ENCODE assay signal across 33 mouse cellular contexts in the genomic region with DNA sequence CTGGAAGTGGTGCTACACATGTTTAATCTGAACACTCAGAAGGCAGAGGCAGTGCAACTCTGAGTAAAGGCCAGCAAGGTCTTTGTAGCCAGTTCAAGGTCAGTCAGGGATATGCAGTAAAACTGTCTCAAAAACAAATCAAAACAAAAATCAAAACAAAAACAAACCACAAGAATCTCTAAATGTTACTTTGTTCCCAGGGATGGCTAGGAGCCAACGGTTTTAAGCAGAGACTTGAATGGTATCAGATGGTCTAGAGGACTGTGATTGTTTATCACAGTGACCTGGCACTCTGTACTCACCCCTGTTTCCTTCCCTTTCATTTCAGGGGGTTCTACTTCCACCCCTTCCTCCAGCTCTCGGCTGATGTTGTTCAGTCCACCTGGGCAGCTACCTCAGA. TPM values are rescaled to one million over a fixed set of nuclear protein-coding genes. Genes with fewer than 3 reads are reported as not detected.
"Had no signal": no experiment of that assay in that cellular context is flagged by ENCODE, and none has a peak within 500 bp of the region (broad histone marks: within the 10 kb centered on the region; RNA-seq: fewer than 3 reads in every experiment).

No protein-coding gene starts in this region.

- H3K4me3 ChIP-seq: gastrocnemius, adult 2 months; heart, embryonic 10.5 days; heart, embryonic 12.5 days; hindbrain, embryonic 10.5 days; hindbrain, embryonic 12.5 days; intestine, embryonic 15.5 days; layer of hippocampus, adult 2 months; left cerebral cortex, adult 2 months; limb, embryonic 10.5 days; limb, embryonic 12.5 days; liver, embryonic 13.5 days; liver, embryonic 15.5 days had no signal

- H3K4me2 ChIP-seq: heart, embryonic 12.5 days; hindbrain, embryonic 12.5 days; hindbrain, embryonic 14.5 days; intestine, embryonic 15.5 days; limb, embryonic 12.5 days; liver, embryonic 11.5 days; liver, embryonic 13.5 days; liver, embryonic 15.5 days had no signal

- H3K27ac ChIP-seq: gastrocnemius, adult 2 months; heart, embryonic 10.5 days; hindbrain, embryonic 10.5 days; hindbrain, embryonic 12.5 days; hindbrain, embryonic 14.5 days; intestine, embryonic 15.5 days; layer of hippocampus, adult 2 months; left cerebral cortex, adult 2 months; limb, embryonic 10.5 days; limb, embryonic 12.5 days; liver, embryonic 13.5 days; liver, embryonic 15.5 days had no signal

- DNase-seq: gastrocnemius, adult 2 months; gastrocnemius, postnatal 10 days; gastrocnemius, postnatal 25 days; heart, adult 18-20 months; heart, postnatal 10 days; heart, postnatal 4 days; liver; liver, embryonic 13.5 days; liver, postnatal 0 days had no signal

- H3K4me1 ChIP-seq: heart, embryonic 10.5 days; heart, embryonic 12.5 days; hindbrain, embryonic 10.5 days; hindbrain, embryonic 12.5 days; intestine, embryonic 15.5 days; liver, embryonic 13.5 days had no signal

- H3K9ac ChIP-seq: heart, embryonic 12.5 days; hindbrain, embryonic 12.5 days; hindbrain, embryonic 14.5 days; intestine, embryonic 15.5 days; limb, embryonic 12.5 days; liver, embryonic 13.5 days; liver, embryonic 15.5 days; liver, postnatal 0 days had no signal

- H3K9me3 ChIP-seq: heart, embryonic 10.5 days; heart, embryonic 12.5 days; hindbrain, embryonic 10.5 days; hindbrain, embryonic 12.5 days; intestine, embryonic 15.5 days; limb, embryonic 10.5 days; limb, embryonic 12.5 days; liver, embryonic 13.5 days; liver, embryonic 15.5 days had no signal

- H3K27me3 ChIP-seq: heart, embryonic 12.5 days; hindbrain, embryonic 12.5 days; intestine, embryonic 15.5 days; limb, embryonic 12.5 days; liver, embryonic 13.5 days; liver, embryonic 15.5 days had no signal

- ATAC-seq: forebrain, embryonic 16.5 days; hindbrain, embryonic 16.5 days; inflammation-experienced regulatory T-cells, adult 6 months; intestine, embryonic 15.5 days; intestine, postnatal 0 days; liver, postnatal 0 days had no signal

RNA-seq across cellular contexts. Expression of a gene that starts 28.1 kb away (rescaled TPM):
- total RNA-seq: gastrocnemius, adult 2 months; gastrocnemius, postnatal 10 days; gastrocnemius, postnatal 25 days; heart, adult 18-20 months; heart, adult 8-10 months; heart, postnatal 10 days; layer of hippocampus, adult 2 months; left cerebral cortex, adult 2 months; left cerebral cortex, postnatal 14 days; left cerebral cortex, postnatal 36 days had no signal

RNA-seq across cellular contexts. Expression of a gene that starts 28.5 kb away (rescaled TPM):
- total RNA-seq: gastrocnemius, adult 2 months; gastrocnemius, postnatal 10 days; granulocyte monocyte progenitor cell, adult 5-6 weeks; heart, adult 18-20 months; heart, postnatal 10 days; heart, postnatal 25 days; heart, postnatal 4 days had no signal
- polyA plus RNA-seq: inflammation-experienced regulatory T-cells, adult 6 months; intestine, postnatal 0 days had no signal

RNA-seq across cellular contexts. Expression of a gene that starts 49.7 kb away (rescaled TPM):
- total RNA-seq: gastrocnemius, adult 2 months; gastrocnemius, postnatal 25 days; heart, adult 18-20 months; heart, postnatal 10 days; heart, postnatal 25 days; heart, postnatal 4 days; layer of hippocampus, adult 2 months; layer of hippocampus, postnatal 10 days; layer of hippocampus, postnatal 25 days; left cerebral cortex, adult 2 months; left cerebral cortex, postnatal 14 days; left cerebral cortex, postnatal 36 days had no signal
- polyA plus RNA-seq: forebrain, embryonic 16.5 days; frontal cortex, adult 2 months; hindbrain, embryonic 14.5 days; hindbrain, embryonic 16.5 days; inflammation-experienced regulatory T-cells, adult 6 months; intestine, postnatal 0 days had no signal
